Mouse (Mus musculus): ENCODE measurements around the gene Sf3b3. TPM values are rescaled to one million over a fixed set of nuclear protein-coding genes. Genes with fewer than 3 reads are reported as not detected.

Sf3b3 gene
- total RNA-seq, 2 experiments from 2014 or later = 71.1 to 74.7 TPM

- Histone ChIP-seq H3K4me3 (no peak overlapping the region), H3K27ac (no peak overlapping the region)
- no peak for DNase-seq (ENCODE audit: low spot score in 2 of 2)
- TF ChIP-seq CTCF (conservative IDR thresholded peaks at IDR 0.05) = no peak
These were observed 36.0 kb downstream of the Sf3b3 start for GRCm38 (mm10) chr8:110810481-110811065.

GRCm38 (mm10) chr8:110809831-110810230, 36.8 kb downstream of the Sf3b3 start:
- no peak for TF ChIP-seq CTCF (conservative IDR thresholded peaks at IDR 0.05)
- Histone ChIP-seq H3K27ac (peak overlapping the region; percentile 60; the same call in 1 of the 2 replicates), H3K4me3 (no peak overlapping the region)
- no peak for DNase-seq (ENCODE audit: low spot score in 2 of 2)

- Histone ChIP-seq H3K4me3 (no peak overlapping the region), H3K27ac (peak overlapping the region; percentile 60; the same call in 1 of the 2 replicates)
- peak in 1 of 2 experiments; percentile 33 for DNase-seq (ENCODE audit: low spot score in 2 of 2)
- no peak for TF ChIP-seq CTCF (conservative IDR thresholded peaks at IDR 0.05)
These were observed 37.8 kb downstream of the Sf3b3 start for GRCm38 (mm10) chr8:110808495-110809472.

GRCm38 (mm10) chr8:110806146-110806545, 40.4 kb downstream of the Sf3b3 start:
- no peak overlapping the region for H3K4me3 ChIP-seq
- H3K27ac ChIP-seq = no peak overlapping the region
- DNase-seq (ENCODE audit: low spot score in 2 of 2) = no peak
- no peak for TF ChIP-seq CTCF (conservative IDR thresholded peaks at IDR 0.05)

- peak within 1 kb of the TSS; percentile 11; the same call in 1 of the 2 replicates for H3K4me3 ChIP-seq
These were observed 40.9 kb downstream of the Sf3b3 start, which contains the start of gene Il34 for GRCm38 (mm10) chr8:110805669-110806068. Gene Il34 (minus strand): TSS chr8:110805924.

GRCm38 (mm10) chr8:110804825-110805514, 41.6 kb downstream of the Sf3b3 start:
- no peak for TF ChIP-seq CTCF (conservative IDR thresholded peaks at IDR 0.05)
- no peak overlapping the region for H3K27ac ChIP-seq
- H3K4me3 ChIP-seq = no peak overlapping the region
- no peak for DNase-seq (ENCODE audit: low spot score in 2 of 2)

More at GRCm38 (mm10) chr8:110805669-110806068, 40.9 kb downstream of the Sf3b3 start, which contains the start of gene Il34:
- DNase-seq (ENCODE audit: low spot score in 2 of 2) = no peak
- TF ChIP-seq CTCF (conservative IDR thresholded peaks at IDR 0.05) = no peak
- H3K27ac ChIP-seq = no peak within 1 kb of the TSS

GRCm38 (mm10) chr8:110803856-110804255, 42.7 kb downstream of the Sf3b3 start:
- no peak overlapping the region for H3K4me3 ChIP-seq
- TF ChIP-seq CTCF (conservative IDR thresholded peaks at IDR 0.05) = no peak
- H3K27ac ChIP-seq = no peak overlapping the region
- no peak for DNase-seq (ENCODE audit: low spot score in 2 of 2)

- DNase-seq (ENCODE audit: low spot score in 2 of 2) = no peak
- Histone ChIP-seq H3K27ac (no peak overlapping the region), H3K4me3 (no peak overlapping the region)
- TF ChIP-seq CTCF (conservative IDR thresholded peaks at IDR 0.05) = no peak
These were observed 43.6 kb downstream of the Sf3b3 start for GRCm38 (mm10) chr8:110802988-110803387.

GRCm38 (mm10) chr8:110797086-110797485, 49.5 kb downstream of the Sf3b3 start:
- no peak for TF ChIP-seq CTCF (conservative IDR thresholded peaks at IDR 0.05)
- DNase-seq (ENCODE audit: low spot score in 2 of 2) = no peak
- Histone ChIP-seq H3K27ac (no peak overlapping the region), H3K4me3 (no peak overlapping the region)

- TF ChIP-seq CTCF (conservative IDR thresholded peaks at IDR 0.05) = no peak
- no peak overlapping the region for H3K27ac ChIP-seq
- DNase-seq (ENCODE audit: low spot score in 2 of 2) = no peak
- no peak overlapping the region for H3K4me3 ChIP-seq
These were observed 52.1 kb downstream of the Sf3b3 start for GRCm38 (mm10) chr8:110794363-110794965.

- no peak overlapping the region for H3K27ac ChIP-seq
- no peak for TF ChIP-seq CTCF (conservative IDR thresholded peaks at IDR 0.05)
- no peak overlapping the region for H3K4me3 ChIP-seq
- DNase-seq (ENCODE audit: low spot score in 2 of 2) = no peak
These were observed 52.7 kb downstream of the Sf3b3 start for GRCm38 (mm10) chr8:110793936-110794335.

GRCm38 (mm10) chr8:110793511-110793910, 53.1 kb downstream of the Sf3b3 start:
- DNase-seq (ENCODE audit: low spot score in 2 of 2) = no peak
- Histone ChIP-seq H3K27ac (no peak overlapping the region), H3K4me3 (no peak overlapping the region)
- TF ChIP-seq CTCF (conservative IDR thresholded peaks at IDR 0.05) = no peak

Measured in layer of hippocampus, adult 2 months (tissue).